Mouse (Mus musculus): ENCODE measurements around the gene Nrxn2. TPM values are rescaled to one million over a fixed set of nuclear protein-coding genes. Genes with fewer than 3 reads are reported as not detected.

Nrxn2 gene
- polyA plus RNA-seq, 1 experiment from 2014 or later: 1.1 TPM

GRCm38 (mm10) chr19:6552302-6553028 is 133.9 kb downstream of the Nrxn2 start:
- Histone ChIP-seq H3K27me3 (ENCODE audit: insufficient read depth, poor library complexity, severe bottlenecking) (peaks cover 9% of the 10 kb centered on the region), H3K27ac (no peak overlapping the region), H3K4me3 (no peak overlapping the region), H3K36me3 (no peaks in the 10 kb centered on the region), H3K4me1 (0 out of 2 replicates have a peak, but pooled peaks cover 15% of the 10 kb centered on the region), H3K9me3 (no peaks in the 10 kb centered on the region)
- DNase-seq (ENCODE audit: low spot score): no peak
- WGBS: 71% methylated on average over 2 of the region's 4 CpGs

- Histone ChIP-seq H3K9me3 (no peaks in the 10 kb centered on the region), H3K4me3 (no peak overlapping the region), H3K27me3 (ENCODE audit: insufficient read depth, poor library complexity, severe bottlenecking) (peaks cover 3% of the 10 kb centered on the region), H3K36me3 (no peaks in the 10 kb centered on the region), H3K27ac (no peak overlapping the region), H3K4me1 (peaks cover 14% of the 10 kb centered on the region; the same call in 1 of the 2 replicates)
- WGBS: 60% methylated on average over 5 of the region's 5 CpGs
- no peak for DNase-seq (ENCODE audit: low spot score)
Measured at GRCm38 (mm10) chr19:6553174-6553573, 134.6 kb downstream of the Nrxn2 start.

DNA sequence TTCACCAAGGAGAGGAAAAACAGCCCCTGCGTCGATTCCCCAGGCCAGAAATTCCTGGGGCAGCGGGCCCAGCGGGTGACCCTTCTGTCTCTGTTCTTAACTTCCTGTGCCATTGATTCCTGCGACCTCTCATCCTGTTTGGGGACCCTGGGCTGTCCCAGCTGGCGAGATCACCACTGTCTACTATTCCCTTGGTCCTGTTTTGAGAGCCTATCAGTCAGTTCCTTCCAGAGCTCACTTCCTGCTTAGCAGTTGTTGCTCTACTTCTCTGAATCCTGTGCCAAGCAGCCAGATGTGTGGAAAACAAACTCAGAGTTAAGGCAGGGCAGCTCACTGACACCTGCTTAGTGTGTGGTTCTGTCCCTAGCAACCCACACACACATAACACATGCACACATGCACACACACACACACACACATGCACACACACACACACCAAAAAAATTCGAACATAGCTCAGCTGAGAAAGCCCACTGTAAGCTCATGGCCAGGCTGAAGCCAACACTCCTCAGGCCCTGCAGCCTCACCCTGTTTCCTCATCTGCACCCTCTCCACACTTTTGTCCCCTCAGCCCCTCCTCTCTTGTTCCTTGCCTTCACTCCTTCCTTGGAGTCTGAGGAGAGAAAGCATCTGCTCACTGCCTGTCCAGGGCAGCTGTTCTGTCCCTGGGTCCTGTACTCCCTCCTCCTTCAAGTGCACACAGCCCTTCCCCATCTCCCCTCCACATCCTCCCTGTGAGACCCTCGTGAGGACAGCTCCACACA is 135.5 kb downstream of the Nrxn2 start:
- 27% methylated on average over 8 of the region's 8 CpGs for WGBS

GRCm38 (mm10) chr19:6559576-6559975 is 141.0 kb downstream of the Nrxn2 start:
- Histone ChIP-seq H3K9me3 (no peaks in the 10 kb centered on the region), H3K4me3 (no peak overlapping the region), H3K36me3 (no peaks in the 10 kb centered on the region), H3K27ac (no peak overlapping the region), H3K27me3 (ENCODE audit: insufficient read depth, poor library complexity, severe bottlenecking) (no peaks in the 10 kb centered on the region), H3K4me1 (no peaks in the 10 kb centered on the region; the same call in 1 of the 2 replicates)
- WGBS: 67% methylated on average over 4 of the region's 4 CpGs
- no peak for DNase-seq (ENCODE audit: low spot score)

More for the DNA sequence above, 135.5 kb downstream of the Nrxn2 start:
- Histone ChIP-seq H3K4me1 (peaks cover 9% of the 10 kb centered on the region; the same call in 1 of the 2 replicates), H3K9me3 (no peaks in the 10 kb centered on the region), H3K4me3 (no peak overlapping the region), H3K36me3 (no peaks in the 10 kb centered on the region), H3K27ac (peak overlapping the region; percentile 25; the same call in 1 of the 2 replicates), H3K27me3 (ENCODE audit: insufficient read depth, poor library complexity, severe bottlenecking) (no peaks in the 10 kb centered on the region)
- DNase-seq (ENCODE audit: low spot score): no peak

GRCm38 (mm10) chr19:6560246-6560815 is 141.8 kb downstream of the Nrxn2 start:
- Histone ChIP-seq H3K4me3 (no peak overlapping the region), H3K9me3 (no peaks in the 10 kb centered on the region), H3K36me3 (no peaks in the 10 kb centered on the region), H3K4me1 (no peaks in the 10 kb centered on the region; the same call in 1 of the 2 replicates), H3K27me3 (ENCODE audit: insufficient read depth, poor library complexity, severe bottlenecking) (no peaks in the 10 kb centered on the region), H3K27ac (no peak overlapping the region)
- DNase-seq (ENCODE audit: low spot score): no peak
- 79% methylated on average over 7 of the region's 7 CpGs for WGBS

- H3K4me3 ChIP-seq: no peak overlapping the region
- 85% methylated on average over 6 of the region's 6 CpGs for WGBS
- no peaks in the 10 kb centered on the region for H3K36me3 ChIP-seq
- H3K9me3 ChIP-seq: no peaks in the 10 kb centered on the region
- peaks cover 1% of the 10 kb centered on the region; the same call in 1 of the 2 replicates for H3K27me3 ChIP-seq (ENCODE audit: insufficient read depth, poor library complexity, severe bottlenecking)
- no peak overlapping the region for H3K27ac ChIP-seq
- DNase-seq (ENCODE audit: low spot score): no peak
- no peaks in the 10 kb centered on the region for H3K4me1 ChIP-seq
Measured at GRCm38 (mm10) chr19:6565136-6565535, 146.6 kb downstream of the Nrxn2 start.

GRCm38 (mm10) chr19:6566450-6566849 is 147.9 kb downstream of the Nrxn2 start:
- no peaks in the 10 kb centered on the region for H3K9me3 ChIP-seq
- H3K4me1 ChIP-seq: no peaks in the 10 kb centered on the region
- H3K27ac ChIP-seq: no peak overlapping the region
- H3K4me3 ChIP-seq: no peak overlapping the region
- no peak for DNase-seq (ENCODE audit: low spot score)
- no peaks in the 10 kb centered on the region for H3K36me3 ChIP-seq
- H3K27me3 ChIP-seq (ENCODE audit: insufficient read depth, poor library complexity, severe bottlenecking): peaks cover 9% of the 10 kb centered on the region; the same call in 1 of the 2 replicates
- 85% methylated on average over 2 of the region's 2 CpGs for WGBS

- H3K27ac ChIP-seq: no peak overlapping the region
- WGBS: 74% methylated on average over 5 of the region's 5 CpGs
- no peaks in the 10 kb centered on the region for H3K36me3 ChIP-seq
- H3K9me3 ChIP-seq: no peaks in the 10 kb centered on the region
- no peak overlapping the region for H3K4me3 ChIP-seq
- peaks cover 30% of the 10 kb centered on the region; the same call in 1 of the 2 replicates for H3K27me3 ChIP-seq (ENCODE audit: insufficient read depth, poor library complexity, severe bottlenecking)
- no peaks in the 10 kb centered on the region for H3K4me1 ChIP-seq
- no peak for DNase-seq (ENCODE audit: low spot score)
Measured at GRCm38 (mm10) chr19:6569021-6569420, 150.5 kb downstream of the Nrxn2 start.

DNA sequence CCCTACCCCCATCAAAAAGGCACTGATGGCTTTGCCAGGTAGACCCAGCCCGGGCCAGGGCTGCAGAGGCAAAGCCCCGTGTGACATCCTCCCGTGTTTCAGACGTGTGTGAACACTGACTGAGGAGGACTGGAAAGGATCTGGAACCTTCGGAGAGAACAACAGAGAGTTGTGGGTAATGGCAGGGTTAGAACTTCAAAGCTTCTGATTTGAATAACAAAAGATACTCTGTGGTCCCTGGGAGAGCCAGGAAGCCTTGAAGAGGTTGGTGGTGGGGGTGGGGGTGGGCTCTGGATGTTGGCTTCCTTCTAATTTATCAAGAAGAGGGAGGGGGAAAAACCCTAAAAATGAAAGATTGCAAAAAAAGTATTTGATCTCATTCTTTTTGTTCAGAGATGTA is 151.0 kb downstream of the Nrxn2 start:
- DNase-seq (ENCODE audit: low spot score): no peak
- H3K4me1 ChIP-seq: no peaks in the 10 kb centered on the region
- peaks cover 34% of the 10 kb centered on the region; the same call in 1 of the 2 replicates for H3K27me3 ChIP-seq (ENCODE audit: insufficient read depth, poor library complexity, severe bottlenecking)
- H3K4me3 ChIP-seq: no peak overlapping the region
- H3K27ac ChIP-seq: no peak overlapping the region
- WGBS: 34% methylated on average over 5 of the region's 5 CpGs
- H3K36me3 ChIP-seq: no peaks in the 10 kb centered on the region
- no peaks in the 10 kb centered on the region for H3K9me3 ChIP-seq

DNA sequence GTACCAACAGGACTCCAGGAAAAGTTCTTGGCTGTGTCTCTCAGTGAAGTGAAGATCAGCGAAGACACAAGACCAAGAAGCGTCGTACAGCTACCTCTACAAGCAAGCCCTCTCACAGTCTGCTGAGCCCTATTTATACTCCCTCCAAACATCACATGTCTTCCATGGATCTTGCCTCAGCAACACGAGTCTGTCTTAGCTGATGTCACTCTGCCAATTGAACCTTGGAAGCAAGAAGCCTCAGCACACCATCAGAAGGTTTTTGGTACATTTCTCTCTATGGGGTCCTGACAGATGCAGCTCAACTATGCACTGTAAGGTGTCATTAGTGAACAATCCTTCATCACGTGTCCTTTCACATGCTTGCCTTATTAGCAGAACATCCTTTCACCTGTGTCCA is 152.9 kb downstream of the Nrxn2 start:
- Histone ChIP-seq H3K9me3 (no peaks in the 10 kb centered on the region), H3K36me3 (no peaks in the 10 kb centered on the region), H3K27me3 (ENCODE audit: insufficient read depth, poor library complexity, severe bottlenecking) (peaks cover 52% of the 10 kb centered on the region), H3K4me1 (no peaks in the 10 kb centered on the region), H3K4me3 (no peak overlapping the region), H3K27ac (no peak overlapping the region)
- 76% methylated on average over 5 of the region's 5 CpGs for WGBS
- no peak for DNase-seq (ENCODE audit: low spot score)

GRCm38 (mm10) chr19:6572001-6572400 is 153.5 kb downstream of the Nrxn2 start:
- Histone ChIP-seq H3K27me3 (ENCODE audit: insufficient read depth, poor library complexity, severe bottlenecking) (peaks cover 55% of the 10 kb centered on the region), H3K4me3 (no peak overlapping the region), H3K4me1 (peaks cover 2% of the 10 kb centered on the region; the same call in 1 of the 2 replicates), H3K9me3 (no peaks in the 10 kb centered on the region), H3K36me3 (no peaks in the 10 kb centered on the region), H3K27ac (no peak overlapping the region)
- DNase-seq (ENCODE audit: low spot score): no peak
- 31% methylated on average over 4 of the region's 4 CpGs for WGBS

Measured in heart, embryonic 10.5 days (tissue).